Mouse (Mus musculus): ENCODE results near the gene Pkp3. TPM values are rescaled to one million over a fixed set of nuclear protein-coding genes. Genes with fewer than 3 reads are reported as not detected.

The Pkp3 gene
- polyA plus RNA-seq, 1 experiment from 2014 or later, result 0.23 TPM

- H3K4me3 ChIP-seq (ENCODE audit: control insufficient read depth in 1 of 2, insufficient read depth in 1 of 2, low read depth in 1 of 2, low read length in 2 of 2), result no peak overlapping the region
- peaks cover 75% of the 10 kb centered on the region for H3K27me3 ChIP-seq (ENCODE audit: control insufficient read depth, insufficient read depth, low read length)
- no peak overlapping the region for H3K9ac ChIP-seq (ENCODE audit: low read length)
- peaks cover 2 to 8% of the 10 kb centered on the region in 2 experiments; a peak in 1 of 4 replicates for H3K4me1 ChIP-seq (ENCODE audit: control insufficient read depth in 2 of 2, insufficient read depth in 2 of 2, low read length in 2 of 2)
- H3K9me3 ChIP-seq (ENCODE audit: control insufficient read depth, low read length), result no peaks in the 10 kb centered on the region
- H3K4me2 ChIP-seq (ENCODE audit: low read length), result no peak overlapping the region
- H3K27ac ChIP-seq (replicated peaks in 1 of 2; ENCODE audit: control insufficient read depth in 1 of 2, insufficient read depth in 1 of 2, low read depth in 2 of 2, low read length in 2 of 2), result no peak overlapping the region
- WGBS, result 84% methylated on average over 7 of the region's 7 CpGs
- no peak for ATAC-seq (ENCODE audit: insufficient number of reproducible peaks, insufficient read depth, low FRiP score, low read depth)
- H3K36me3 ChIP-seq (ENCODE audit: control insufficient read depth, insufficient read depth, low read length), result no peaks in the 10 kb centered on the region
These were observed 13.4 kb upstream of the Pkp3 start for GRCm38 (mm10) chr7:141064576-141064975.

GRCm38 (mm10) chr7:141068351-141068750, 9.7 kb upstream of the Pkp3 start:
- Histone ChIP-seq H3K36me3 (ENCODE audit: control insufficient read depth, insufficient read depth, low read length) (no peaks in the 10 kb centered on the region), H3K4me3 (ENCODE audit: control insufficient read depth in 1 of 2, insufficient read depth in 1 of 2, low read depth in 1 of 2, low read length in 2 of 2) (no peak overlapping the region), H3K27ac (replicated peaks in 1 of 2; ENCODE audit: control insufficient read depth in 1 of 2, insufficient read depth in 1 of 2, low read depth in 2 of 2, low read length in 2 of 2) (no peak overlapping the region), H3K4me2 (ENCODE audit: low read length) (no peak overlapping the region), H3K27me3 (ENCODE audit: control insufficient read depth, insufficient read depth, low read length) (peaks cover 72% of the 10 kb centered on the region), H3K9ac (ENCODE audit: low read length) (no peak overlapping the region), H3K9me3 (ENCODE audit: control insufficient read depth, low read length) (no peaks in the 10 kb centered on the region), H3K4me1 (ENCODE audit: control insufficient read depth in 2 of 2, insufficient read depth in 2 of 2, low read length in 2 of 2) (peaks cover 2 to 11% of the 10 kb centered on the region in 2 experiments; a peak in 3 of 4 replicates)
- 57% methylated on average over 19 of the region's 19 CpGs for WGBS
- ATAC-seq (ENCODE audit: insufficient number of reproducible peaks, insufficient read depth, low FRiP score, low read depth), result no peak

GRCm38 (mm10) chr7:141070058-141070862, 7.8 kb upstream of the Pkp3 start:
- H3K4me2 ChIP-seq (ENCODE audit: low read length), result peak overlapping the region; percentile 81
- no peaks in the 10 kb centered on the region for H3K9me3 ChIP-seq (ENCODE audit: control insufficient read depth, low read length)
- H3K4me1 ChIP-seq (ENCODE audit: control insufficient read depth in 2 of 2, insufficient read depth in 2 of 2, low read length in 2 of 2), result peaks cover 2 to 11% of the 10 kb centered on the region in 2 experiments; a peak in 3 of 4 replicates
- H3K9ac ChIP-seq (ENCODE audit: low read length), result peak overlapping the region; percentile 51
- no peaks in the 10 kb centered on the region for H3K36me3 ChIP-seq (ENCODE audit: control insufficient read depth, insufficient read depth, low read length)
- peaks cover 71% of the 10 kb centered on the region for H3K27me3 ChIP-seq (ENCODE audit: control insufficient read depth, insufficient read depth, low read length)
- no peak for ATAC-seq (ENCODE audit: insufficient number of reproducible peaks, insufficient read depth, low FRiP score, low read depth)
- peak overlapping the region; percentile 32 to 35 for H3K4me3 ChIP-seq (ENCODE audit: control insufficient read depth in 1 of 2, insufficient read depth in 1 of 2, low read depth in 1 of 2, low read length in 2 of 2)
- no peak overlapping the region for H3K27ac ChIP-seq (replicated peaks in 1 of 2; ENCODE audit: control insufficient read depth in 1 of 2, insufficient read depth in 1 of 2, low read depth in 2 of 2, low read length in 2 of 2)
- under 1% methylated on average over 51 of the region's 51 CpGs for WGBS

GRCm38 (mm10) chr7:141072017-141072745, 5.8 kb upstream of the Pkp3 start:
- Histone ChIP-seq H3K9ac (ENCODE audit: low read length) (no peak overlapping the region), H3K4me2 (ENCODE audit: low read length) (no peak overlapping the region; the same call in 1 of the 2 replicates), H3K4me3 (ENCODE audit: control insufficient read depth in 1 of 2, insufficient read depth in 1 of 2, low read depth in 1 of 2, low read length in 2 of 2) (no peak overlapping the region), H3K36me3 (ENCODE audit: control insufficient read depth, insufficient read depth, low read length) (no peaks in the 10 kb centered on the region), H3K27ac (replicated peaks in 1 of 2; ENCODE audit: control insufficient read depth in 1 of 2, insufficient read depth in 1 of 2, low read depth in 2 of 2, low read length in 2 of 2) (no peak overlapping the region), H3K27me3 (ENCODE audit: control insufficient read depth, insufficient read depth, low read length) (peaks cover 67% of the 10 kb centered on the region), H3K9me3 (ENCODE audit: control insufficient read depth, low read length) (no peaks in the 10 kb centered on the region), H3K4me1 (ENCODE audit: control insufficient read depth in 2 of 2, insufficient read depth in 2 of 2, low read length in 2 of 2) (peaks cover 2 to 11% of the 10 kb centered on the region in 2 experiments; a peak in 3 of 4 replicates)
- WGBS, result 20% methylated on average over 23 of the region's 23 CpGs
- no peak for ATAC-seq (ENCODE audit: insufficient number of reproducible peaks, insufficient read depth, low FRiP score, low read depth)

GRCm38 (mm10) chr7:141073782-141074181, 4.2 kb upstream of the Pkp3 start:
- Histone ChIP-seq H3K4me1 (ENCODE audit: control insufficient read depth in 2 of 2, insufficient read depth in 2 of 2, low read length in 2 of 2) (peaks cover 2 to 11% of the 10 kb centered on the region in 2 experiments; a peak in 3 of 4 replicates), H3K9ac (ENCODE audit: low read length) (no peak overlapping the region), H3K27ac (replicated peaks in 1 of 2; ENCODE audit: control insufficient read depth in 1 of 2, insufficient read depth in 1 of 2, low read depth in 2 of 2, low read length in 2 of 2) (no peak overlapping the region), H3K27me3 (ENCODE audit: control insufficient read depth, insufficient read depth, low read length) (peaks cover 58% of the 10 kb centered on the region), H3K4me2 (ENCODE audit: low read length) (no peak overlapping the region), H3K36me3 (ENCODE audit: control insufficient read depth, insufficient read depth, low read length) (no peaks in the 10 kb centered on the region), H3K9me3 (ENCODE audit: control insufficient read depth, low read length) (no peaks in the 10 kb centered on the region), H3K4me3 (ENCODE audit: control insufficient read depth in 1 of 2, insufficient read depth in 1 of 2, low read depth in 1 of 2, low read length in 2 of 2) (no peak overlapping the region)
- 78% methylated on average over 4 of the region's 4 CpGs for WGBS
- no peak for ATAC-seq (ENCODE audit: insufficient number of reproducible peaks, insufficient read depth, low FRiP score, low read depth)

GRCm38 (mm10) chr7:141078876-141079275, 858 bp downstream of the Pkp3 start:
- no peak overlapping the region for H3K27ac ChIP-seq (replicated peaks in 1 of 2; ENCODE audit: control insufficient read depth in 1 of 2, insufficient read depth in 1 of 2, low read depth in 2 of 2, low read length in 2 of 2)
- H3K9ac ChIP-seq (ENCODE audit: low read length), result no peak overlapping the region
- H3K9me3 ChIP-seq (ENCODE audit: control insufficient read depth, low read length), result no peaks in the 10 kb centered on the region
- H3K4me3 ChIP-seq (ENCODE audit: control insufficient read depth in 1 of 2, insufficient read depth in 1 of 2, low read depth in 1 of 2, low read length in 2 of 2), result no peak overlapping the region
- WGBS, result 81% methylated on average over 4 of the region's 4 CpGs
- ATAC-seq (ENCODE audit: insufficient number of reproducible peaks, insufficient read depth, low FRiP score, low read depth), result no peak
- no peaks in the 10 kb centered on the region for H3K36me3 ChIP-seq (ENCODE audit: control insufficient read depth, insufficient read depth, low read length)
- H3K4me1 ChIP-seq (ENCODE audit: control insufficient read depth in 2 of 2, insufficient read depth in 2 of 2, low read length in 2 of 2), result no peaks in the 10 kb centered on the region
- no peak overlapping the region for H3K4me2 ChIP-seq (ENCODE audit: low read length)
- H3K27me3 ChIP-seq (ENCODE audit: control insufficient read depth, insufficient read depth, low read length), result peaks cover 45% of the 10 kb centered on the region

- no peaks in the 10 kb centered on the region for H3K9me3 ChIP-seq (ENCODE audit: control insufficient read depth, low read length)
- 24% methylated on average over 34 of the region's 34 CpGs for WGBS
- no peaks in the 10 kb centered on the region for H3K36me3 ChIP-seq (ENCODE audit: control insufficient read depth, insufficient read depth, low read length)
- ATAC-seq (ENCODE audit: insufficient number of reproducible peaks, insufficient read depth, low FRiP score, low read depth), result no peak
- no peaks in the 10 kb centered on the region for H3K4me1 ChIP-seq (ENCODE audit: control insufficient read depth in 2 of 2, insufficient read depth in 2 of 2, low read length in 2 of 2)
- H3K4me3 ChIP-seq (ENCODE audit: control insufficient read depth in 1 of 2, insufficient read depth in 1 of 2, low read depth in 1 of 2, low read length in 2 of 2), result no peak overlapping the region
- peaks cover 45% of the 10 kb centered on the region for H3K27me3 ChIP-seq (ENCODE audit: control insufficient read depth, insufficient read depth, low read length)
- no peak overlapping the region for H3K27ac ChIP-seq (replicated peaks in 1 of 2; ENCODE audit: control insufficient read depth in 1 of 2, insufficient read depth in 1 of 2, low read depth in 2 of 2, low read length in 2 of 2)
- H3K9ac ChIP-seq (ENCODE audit: low read length), result no peak overlapping the region
- H3K4me2 ChIP-seq (ENCODE audit: low read length), result no peak overlapping the region
These were observed 1.7 kb downstream of the Pkp3 start for GRCm38 (mm10) chr7:141079481-141080449.
